Mouse (Mus musculus): ENCODE data around the gene Zfp84.
A peak's percentile ranks its signal among the peaks of the same experiment; 100 is the strongest.

Gene Zfp84

DNA sequence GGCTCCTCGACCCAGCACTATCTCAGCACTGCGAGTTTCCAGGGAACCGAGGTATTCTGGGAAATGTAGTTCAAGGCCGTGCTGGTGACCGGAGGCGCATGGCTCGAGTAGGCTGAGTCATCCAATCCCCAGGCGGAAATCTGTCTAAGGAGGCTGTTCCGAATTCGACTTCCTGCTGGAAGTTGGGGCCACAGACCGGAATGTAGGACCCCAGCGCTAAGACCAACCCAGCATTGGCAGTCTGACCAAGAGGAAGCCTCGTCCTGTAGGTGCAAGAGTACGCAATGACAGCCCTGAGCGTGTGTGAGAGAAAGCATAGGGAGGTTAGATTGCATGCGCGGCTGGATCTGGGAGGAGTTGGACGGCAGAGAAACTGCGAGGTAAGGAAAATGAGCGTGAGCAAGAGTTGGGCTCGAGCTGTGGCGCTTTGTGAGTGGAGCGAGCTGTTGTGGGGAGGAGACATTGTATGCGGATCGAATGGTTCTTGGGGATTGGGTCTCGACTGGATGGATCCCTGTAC, 47.6 kb downstream of the Zfp84 start, which contains the start of gene Zfp790:
TSS of gene Zfp790 (plus strand) at position 205 of the 520 bp plus-strand sequence.
- peak; percentile 91 to 92 for DNase-seq (ENCODE audit: low spot score in 2 of 2)

DNA sequence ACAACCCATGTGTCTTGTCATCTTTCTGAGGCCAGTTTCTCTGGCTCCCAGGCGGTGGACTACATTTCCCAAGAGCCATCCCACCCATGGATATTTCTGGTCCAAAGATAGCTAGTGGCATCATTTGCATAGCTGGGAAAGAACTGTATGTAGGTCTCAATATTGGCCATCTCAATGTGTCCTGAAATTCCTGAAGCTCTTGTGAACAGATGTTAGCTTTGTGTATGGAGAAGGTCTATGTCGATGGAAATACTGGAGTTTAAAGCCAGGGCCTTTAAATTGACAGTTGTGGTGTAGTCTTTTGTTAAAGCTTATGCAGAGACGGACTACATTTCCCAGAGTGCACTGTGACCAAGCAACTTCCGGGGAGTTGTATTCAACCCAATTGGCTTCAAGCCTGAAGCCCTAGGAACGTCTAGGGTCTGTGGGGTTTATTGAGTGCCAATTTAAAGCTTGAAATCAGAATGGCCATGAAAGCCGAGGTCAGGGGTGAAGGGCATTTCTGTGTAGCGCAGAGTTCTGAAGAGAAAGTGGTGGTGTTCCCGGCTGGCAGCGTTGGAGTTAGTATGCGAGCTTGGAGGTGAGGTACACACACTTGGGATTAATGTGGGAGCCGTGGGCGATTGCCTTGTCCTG, 50.4 kb downstream of the Zfp84 start:
- peak; percentile 79 to 90 for DNase-seq (ENCODE audit: low spot score in 2 of 2)

DNA sequence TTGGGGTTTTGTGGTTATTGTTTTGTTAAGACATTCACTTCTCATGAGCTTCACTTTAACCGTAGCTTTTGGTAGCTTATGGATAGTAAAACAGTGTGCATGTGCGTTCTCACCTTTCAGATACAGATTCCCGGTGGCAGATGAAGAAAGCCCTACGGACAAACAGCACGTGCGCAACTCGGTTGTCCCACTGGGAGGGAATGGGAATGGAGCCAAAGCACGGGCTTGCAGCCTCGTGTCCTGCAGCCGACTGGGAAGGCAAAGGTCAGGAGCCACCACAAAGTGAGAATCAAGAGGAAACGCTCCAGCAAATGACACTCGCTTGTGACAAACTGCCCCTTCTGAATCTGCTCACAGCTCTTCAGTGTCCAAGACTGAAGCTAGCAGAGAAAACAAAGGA, 59.6 kb downstream of the Zfp84 start:
- DNase-seq (ENCODE audit: low spot score in 2 of 2) = no peak
